Mouse (Mus musculus): ENCODE data around the gene Farsa. TPM values are rescaled to one million over a fixed set of nuclear protein-coding genes. Genes with fewer than 3 reads are reported as not detected.

Gene Farsa
- polyA plus RNA-seq, 1 experiment from 2014 or later = 112 TPM

DNA sequence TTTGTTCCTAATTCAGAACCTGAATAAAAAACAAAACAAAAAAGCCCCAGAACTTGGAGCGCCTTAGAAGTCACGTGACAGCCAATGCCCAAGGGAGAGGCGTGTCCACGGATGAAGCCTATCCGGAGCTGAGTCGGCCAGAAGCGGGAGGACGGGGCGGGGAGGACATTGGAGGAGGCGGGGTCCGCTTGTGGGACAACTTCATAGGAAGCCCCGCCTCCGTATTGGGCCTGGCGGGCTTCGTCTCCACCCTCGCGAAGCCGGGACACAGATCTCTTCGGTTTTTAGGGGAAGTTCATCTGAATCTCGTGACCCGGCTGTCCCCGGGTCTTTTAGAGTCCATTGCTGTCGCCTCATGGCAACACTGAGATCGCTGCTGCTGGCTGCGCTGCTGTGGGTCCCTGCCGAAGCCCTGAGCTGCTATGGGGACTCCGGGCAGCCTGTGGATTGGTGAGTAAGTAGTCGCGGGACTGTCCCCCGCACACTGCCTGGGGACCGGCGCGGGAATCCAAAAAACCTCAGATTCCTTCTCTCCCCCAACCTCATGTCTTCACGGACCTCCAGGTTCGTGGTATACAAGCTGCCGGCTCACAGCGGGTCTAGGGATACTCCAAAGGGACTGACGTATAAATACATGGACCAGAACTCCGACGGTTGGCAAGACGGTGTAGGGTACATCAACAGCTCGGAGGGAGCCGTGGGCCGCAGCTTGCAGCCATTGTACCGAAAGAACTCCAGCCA, 51.8 kb downstream of the Farsa start, which contains the start of gene Dnase2a:
Dnase2a (plus strand) TSS at position 140 of the 741 bp plus-strand sequence.
- Histone ChIP-seq H3K4me1 (replicated peaks) (peaks cover 13% of the 10 kb centered on the region), H3K27me3 (0 out of 2 replicates have a peak, but pooled peaks cover 11% of the 10 kb centered on the region), H3K36me3 (peaks cover 31% of the 10 kb centered on the region), H3K9me3 (no peaks in the 10 kb centered on the region), H3K4me2 (peak within 1 kb of the TSS; percentile 62), H3K27ac (replicated peaks) (no peak within 1 kb of the TSS), H3K4me3 (peak within 1 kb of the TSS; percentile 35), H3K9ac (peak within 1 kb of the TSS; percentile 39)
- WGBS = 2% methylated on average over 45 of the region's 45 CpGs
- peak; percentile 80 for ATAC-seq (ENCODE audit: low FRiP score, low read depth)

DNA sequence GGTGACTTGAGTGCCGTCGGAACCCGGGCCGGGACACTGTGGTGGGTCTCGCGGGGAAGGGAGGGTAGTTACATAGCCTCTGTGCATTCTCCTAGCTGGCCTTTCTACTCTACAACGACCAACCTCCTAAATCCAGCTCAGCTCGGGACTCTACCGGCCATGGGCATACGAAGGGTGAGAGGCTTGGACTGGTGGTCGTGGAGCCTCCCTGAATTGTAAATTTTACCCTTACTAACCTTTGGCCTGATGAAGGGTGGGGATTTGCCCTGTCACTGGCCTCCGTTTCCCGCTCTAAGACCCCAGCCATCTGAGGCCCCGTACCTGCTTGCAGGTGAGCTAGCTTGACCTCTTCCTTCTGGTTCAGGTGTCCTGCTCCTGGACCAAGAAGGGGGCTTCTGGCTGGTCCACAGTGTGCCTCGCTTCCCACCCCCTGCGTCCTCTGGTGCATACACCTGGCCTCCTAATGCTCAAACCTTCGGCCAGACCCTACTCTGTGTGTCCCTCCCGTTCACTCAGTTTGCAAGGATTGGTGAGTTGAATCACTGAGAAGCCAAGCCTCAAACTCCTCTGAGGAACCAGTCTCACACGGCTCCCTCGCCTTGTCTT, 52.5 kb downstream of the Farsa start:
- Histone ChIP-seq H3K4me1 (replicated peaks) (peaks cover 13% of the 10 kb centered on the region), H3K9ac (no peak overlapping the region), H3K27me3 (peaks cover 14% of the 10 kb centered on the region; the same call in 1 of the 2 replicates), H3K36me3 (peaks cover 35% of the 10 kb centered on the region), H3K9me3 (no peaks in the 10 kb centered on the region), H3K4me2 (peak overlapping the region; percentile 62), H3K27ac (replicated peaks) (no peak overlapping the region), H3K4me3 (peak overlapping the region; percentile 35)
- ATAC-seq (ENCODE audit: low FRiP score, low read depth) = no peak; the same call in 1 of the 2 replicates
- WGBS = 47% methylated on average over 20 of the region's 20 CpGs

DNA sequence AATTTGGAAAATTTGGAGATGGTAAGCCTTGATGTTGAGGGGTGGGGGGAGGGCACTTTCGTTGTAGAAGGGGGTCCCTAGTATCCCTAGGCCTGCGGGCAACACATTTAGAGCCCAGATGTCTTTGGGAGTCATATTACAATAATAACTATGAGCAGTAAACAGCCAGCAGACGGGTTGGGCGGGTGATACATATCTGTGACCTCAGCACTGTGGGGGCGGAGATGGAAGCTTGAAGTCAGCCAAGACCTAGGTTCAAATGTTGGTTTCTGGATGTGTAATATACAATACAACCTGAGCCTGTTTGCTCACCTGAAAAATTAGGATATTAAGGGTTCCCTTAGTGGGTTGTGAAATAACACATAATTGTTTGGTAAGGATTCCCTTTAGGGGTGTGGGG, 53.2 kb downstream of the Farsa start:
- H3K4me3 ChIP-seq = no peak overlapping the region
- no peak overlapping the region for H3K9ac ChIP-seq
- peaks cover 13% of the 10 kb centered on the region for H3K4me1 ChIP-seq (replicated peaks)
- no peak overlapping the region for H3K4me2 ChIP-seq
- no peaks in the 10 kb centered on the region for H3K9me3 ChIP-seq
- H3K27ac ChIP-seq (replicated peaks) = no peak overlapping the region
- peaks cover 41% of the 10 kb centered on the region for H3K36me3 ChIP-seq
- peaks cover 12% of the 10 kb centered on the region; the same call in 1 of the 2 replicates for H3K27me3 ChIP-seq
- ATAC-seq (ENCODE audit: low FRiP score, low read depth) = no peak
- WGBS = 85% methylated on average over 5 of the region's 5 CpGs

DNA sequence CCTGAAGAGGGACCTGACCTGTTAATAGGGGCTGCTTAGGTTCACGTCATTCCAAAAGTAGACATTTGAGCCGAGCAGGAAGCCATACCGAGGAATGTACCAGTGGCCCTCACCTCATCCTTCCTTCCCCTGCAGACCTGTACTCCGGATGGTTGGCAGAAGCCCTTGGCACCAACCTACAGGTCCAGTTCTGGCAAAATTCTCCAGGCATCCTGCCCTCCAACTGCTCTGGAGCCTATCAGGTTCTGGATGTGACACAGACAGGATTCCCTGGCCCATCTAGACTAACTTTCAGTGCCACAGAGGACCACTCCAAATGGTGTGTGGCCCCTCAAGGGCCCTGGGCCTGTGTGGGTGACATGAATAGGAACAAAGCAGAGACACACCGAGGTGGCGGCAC, 53.8 kb downstream of the Farsa start:
- peaks cover 13% of the 10 kb centered on the region for H3K4me1 ChIP-seq (replicated peaks)
- H3K4me2 ChIP-seq = no peak overlapping the region
- no peak overlapping the region for H3K4me3 ChIP-seq
- no peak for ATAC-seq (ENCODE audit: low FRiP score, low read depth)
- H3K36me3 ChIP-seq = peaks cover 47% of the 10 kb centered on the region
- no peaks in the 10 kb centered on the region for H3K9me3 ChIP-seq
- 93% methylated on average over 6 of the region's 6 CpGs for WGBS
- H3K9ac ChIP-seq = no peak overlapping the region
- H3K27me3 ChIP-seq = peaks cover 16% of the 10 kb centered on the region; the same call in 1 of the 2 replicates
- H3K27ac ChIP-seq (replicated peaks) = no peak overlapping the region

DNA sequence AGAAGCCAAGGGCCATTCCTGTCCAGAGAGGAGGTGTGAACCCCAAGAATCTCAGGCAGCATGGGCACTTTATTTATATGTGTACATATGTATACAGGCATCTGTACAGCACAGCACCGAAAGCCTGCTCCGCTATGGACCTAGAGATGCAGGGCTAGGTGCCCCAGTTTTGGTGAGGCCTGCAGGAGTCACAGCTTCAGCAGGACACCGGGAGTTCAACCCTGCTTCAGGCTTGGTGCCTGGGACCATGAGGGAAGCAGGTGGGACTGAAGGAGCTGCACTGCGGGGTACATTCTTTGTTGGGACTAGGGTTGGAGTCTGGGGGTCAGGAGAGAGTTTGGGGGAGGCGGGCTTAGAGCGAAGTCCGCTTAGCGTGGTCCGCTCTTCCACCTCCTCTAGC, 55.1 kb downstream of the Farsa start:
- peaks cover 13% of the 10 kb centered on the region for H3K4me1 ChIP-seq (replicated peaks)
- H3K27ac ChIP-seq (replicated peaks) = no peak overlapping the region
- H3K9ac ChIP-seq = no peak overlapping the region
- H3K4me2 ChIP-seq = no peak overlapping the region
- H3K36me3 ChIP-seq = peaks cover 60% of the 10 kb centered on the region
- H3K4me3 ChIP-seq = no peak overlapping the region
- H3K27me3 ChIP-seq = peaks cover 17% of the 10 kb centered on the region; the same call in 1 of the 2 replicates
- H3K9me3 ChIP-seq = no peaks in the 10 kb centered on the region
- no peak for ATAC-seq (ENCODE audit: low FRiP score, low read depth)
- WGBS = 82% methylated on average over 9 of the region's 9 CpGs

DNA sequence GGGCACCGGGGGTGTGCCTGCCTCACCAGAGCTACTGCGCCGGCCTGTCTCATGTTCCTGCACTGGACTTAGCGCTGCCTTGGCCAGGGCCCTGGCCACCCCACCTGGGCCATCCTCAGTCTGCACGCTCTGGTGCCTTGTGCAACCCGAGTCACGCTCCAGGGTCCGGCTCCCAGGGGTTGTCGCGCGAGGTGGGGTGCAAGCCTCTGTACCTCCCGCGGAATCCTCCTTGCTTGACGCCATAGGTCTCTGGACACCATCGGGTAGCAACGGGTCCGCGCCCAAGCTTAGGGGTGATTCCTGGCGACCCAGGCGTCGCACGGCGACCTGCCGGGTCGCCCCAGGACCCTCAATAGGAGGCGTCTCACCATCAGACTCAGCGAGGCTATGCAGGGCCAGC, 55.6 kb downstream of the Farsa start:
- H3K27me3 ChIP-seq = peaks cover 17% of the 10 kb centered on the region; the same call in 1 of the 2 replicates
- H3K4me3 ChIP-seq = no peak overlapping the region
- peaks cover 66% of the 10 kb centered on the region for H3K36me3 ChIP-seq
- ATAC-seq (ENCODE audit: low FRiP score, low read depth) = 0 out of 2 replicates have a peak, but pooled peaks have one; percentile 16
- H3K4me2 ChIP-seq = peak overlapping the region; percentile 51; the same call in 1 of the 2 replicates
- no peak overlapping the region for H3K27ac ChIP-seq (replicated peaks)
- no peak overlapping the region for H3K9ac ChIP-seq
- H3K4me1 ChIP-seq (replicated peaks) = peaks cover 13% of the 10 kb centered on the region
- H3K9me3 ChIP-seq = no peaks in the 10 kb centered on the region
- 22% methylated on average over 27 of the region's 27 CpGs for WGBS

DNA sequence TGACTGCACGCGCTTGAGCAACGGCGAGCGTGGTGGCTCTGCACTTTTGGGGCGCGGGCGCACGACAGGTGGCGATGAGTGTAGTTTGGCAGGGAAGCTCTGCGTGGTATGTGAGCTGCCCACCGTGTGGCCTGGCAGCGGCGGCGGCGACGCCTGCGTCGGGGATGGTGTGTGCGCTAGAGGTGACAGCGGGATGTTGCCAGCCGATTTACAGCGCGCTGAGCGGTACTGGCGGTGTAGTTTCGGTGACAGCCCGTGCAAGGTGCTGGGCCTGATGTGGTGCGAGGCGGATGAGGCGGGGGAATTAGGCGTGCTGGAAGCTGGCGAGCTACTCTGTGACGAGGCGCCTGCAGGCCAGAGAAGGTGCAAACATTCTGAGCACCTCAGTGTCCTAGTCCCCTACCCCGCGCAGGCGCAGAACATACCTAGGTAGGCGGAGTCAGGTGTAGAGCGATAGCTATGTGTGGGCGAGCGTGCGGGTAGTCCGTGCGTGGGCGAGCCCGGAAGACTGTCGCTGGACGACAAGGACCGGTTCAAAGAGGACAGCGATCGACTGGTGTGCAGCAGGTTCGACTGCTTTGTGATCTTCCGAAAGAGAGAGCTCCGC, 56.2 kb downstream of the Farsa start:
- ATAC-seq (ENCODE audit: low FRiP score, low read depth) = no peak
- H3K36me3 ChIP-seq = peaks cover 72% of the 10 kb centered on the region

DNA sequence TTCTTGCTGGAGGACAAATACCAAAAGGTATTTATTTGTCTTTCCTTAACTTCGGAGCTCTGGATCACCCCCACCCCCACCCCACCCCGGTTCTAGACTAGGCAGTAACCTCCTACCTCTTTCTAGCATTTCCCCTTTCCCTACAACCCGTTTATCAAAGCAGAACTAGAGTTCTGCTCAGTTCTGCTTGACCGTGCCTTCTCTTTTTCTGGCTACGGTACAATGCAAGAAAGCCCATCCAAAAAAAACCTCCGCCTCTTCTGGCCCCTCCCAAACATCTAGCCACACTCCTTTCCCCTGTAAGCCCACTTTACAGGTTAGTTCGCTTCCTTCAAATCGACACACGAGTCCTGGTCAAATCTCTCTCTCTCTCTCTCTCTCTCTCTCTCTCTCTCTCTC, 56.7 kb downstream of the Farsa start:
- no peak for ATAC-seq (ENCODE audit: low FRiP score, low read depth)
- Histone ChIP-seq H3K27ac (replicated peaks) (no peak overlapping the region), H3K4me1 (replicated peaks) (peaks cover 10% of the 10 kb centered on the region), H3K36me3 (peaks cover 77% of the 10 kb centered on the region), H3K4me2 (peak overlapping the region; percentile 51), H3K9ac (no peak overlapping the region), H3K4me3 (peak overlapping the region; percentile 9), H3K9me3 (no peaks in the 10 kb centered on the region), H3K27me3 (peaks cover 17% of the 10 kb centered on the region; the same call in 1 of the 2 replicates)
- WGBS = 16% methylated on average over 9 of the region's 9 CpGs

More for the DNA sequence above, 56.2 kb downstream of the Farsa start:
- Histone ChIP-seq H3K27ac (replicated peaks) (no peak overlapping the region), H3K9ac (peak overlapping the region; percentile 16; the same call in 1 of the 2 replicates), H3K4me3 (peak overlapping the region; percentile 9), H3K4me2 (peak overlapping the region; percentile 51), H3K9me3 (no peaks in the 10 kb centered on the region), H3K27me3 (peaks cover 17% of the 10 kb centered on the region; the same call in 1 of the 2 replicates), H3K4me1 (replicated peaks) (peaks cover 13% of the 10 kb centered on the region)
- WGBS = 6% methylated on average over 55 of the region's 55 CpGs

DNA sequence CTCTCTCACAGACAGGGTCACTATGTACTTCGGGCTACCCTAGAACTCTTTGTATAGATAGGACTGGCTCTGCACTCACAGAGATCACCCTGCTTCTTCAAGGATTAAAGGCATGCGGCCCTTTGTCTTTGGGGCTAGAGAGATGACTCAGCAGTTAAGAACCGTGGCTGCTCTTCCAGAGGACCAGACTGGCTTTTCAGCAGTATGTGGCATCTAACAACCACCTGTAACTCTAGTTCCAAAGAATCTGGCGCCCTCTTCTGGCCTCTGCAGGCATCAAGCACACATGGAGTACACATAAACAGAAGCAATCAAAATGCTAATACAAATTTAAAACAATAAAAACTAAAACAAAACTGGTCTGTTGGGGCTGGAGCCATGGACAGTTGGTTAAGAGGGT, 57.2 kb downstream of the Farsa start:
- H3K4me1 ChIP-seq (replicated peaks) = peaks cover 6% of the 10 kb centered on the region
- peaks cover 82% of the 10 kb centered on the region for H3K36me3 ChIP-seq
- 40% methylated on average over 4 of the region's 4 CpGs for WGBS
- ATAC-seq (ENCODE audit: low FRiP score, low read depth) = no peak
- no peak overlapping the region for H3K27ac ChIP-seq (replicated peaks)
- no peak overlapping the region for H3K4me3 ChIP-seq
- H3K9me3 ChIP-seq = no peaks in the 10 kb centered on the region
- no peak overlapping the region for H3K9ac ChIP-seq
- peaks cover 17% of the 10 kb centered on the region; the same call in 1 of the 2 replicates for H3K27me3 ChIP-seq
- H3K4me2 ChIP-seq = no peak overlapping the region

DNA sequence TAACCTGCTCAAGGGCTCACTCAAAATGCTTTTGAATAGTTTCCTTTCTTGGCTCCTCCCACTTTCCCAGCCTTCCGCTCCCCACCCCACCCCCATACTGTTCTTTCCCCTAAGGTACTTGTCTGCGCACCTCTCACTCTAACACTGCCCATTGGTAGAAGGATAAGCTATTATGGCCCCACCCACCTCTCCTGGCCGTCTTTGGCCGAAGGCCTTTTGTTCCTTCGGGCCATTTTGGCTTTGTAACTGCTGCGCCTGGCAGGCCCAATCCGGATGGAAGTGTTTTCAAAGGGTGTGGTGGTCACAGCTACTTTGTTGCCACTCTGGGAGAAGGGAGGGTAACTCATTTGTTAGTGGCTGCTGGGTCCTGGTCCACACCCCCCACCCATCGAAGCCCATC, 58.5 kb downstream of the Farsa start:
- H3K27me3 ChIP-seq = peaks cover 19% of the 10 kb centered on the region; the same call in 1 of the 2 replicates
- H3K9me3 ChIP-seq = no peaks in the 10 kb centered on the region
- peaks cover 5% of the 10 kb centered on the region; the same call in 1 of the 2 replicates for H3K4me1 ChIP-seq (replicated peaks)
- H3K9ac ChIP-seq = no peak overlapping the region
- ATAC-seq (ENCODE audit: low FRiP score, low read depth) = no peak
- no peak overlapping the region for H3K4me2 ChIP-seq
- H3K36me3 ChIP-seq = peaks cover 90% of the 10 kb centered on the region
- no peak overlapping the region for H3K27ac ChIP-seq (replicated peaks)
- 91% methylated on average over 8 of the region's 8 CpGs for WGBS
- no peak overlapping the region for H3K4me3 ChIP-seq

DNA sequence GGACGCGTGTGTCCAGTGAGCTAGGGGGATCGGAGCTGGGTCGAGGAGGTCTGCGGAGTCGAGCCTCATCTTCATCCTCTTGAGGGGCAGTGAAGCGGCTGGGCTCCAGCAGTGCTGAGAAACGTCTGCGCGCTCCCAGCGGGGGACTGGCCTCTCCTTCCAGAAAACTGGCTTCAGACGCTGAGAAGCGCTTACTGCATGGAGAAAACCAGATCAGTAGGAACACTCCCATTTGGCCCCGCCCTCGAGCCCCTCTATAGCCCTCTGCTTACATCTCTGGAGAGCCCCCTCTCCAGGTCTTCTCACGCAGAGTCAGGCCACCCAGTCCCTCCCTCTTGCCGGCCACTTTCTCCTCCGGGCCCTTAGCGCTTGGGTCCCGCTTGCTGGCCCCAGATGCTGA, 61.0 kb downstream of the Farsa start:
- WGBS = 33% methylated on average over 20 of the region's 20 CpGs
- H3K36me3 ChIP-seq = peaks cover 93% of the 10 kb centered on the region
- H3K9ac ChIP-seq = no peak overlapping the region
- no peak overlapping the region for H3K4me3 ChIP-seq
- peaks cover 4% of the 10 kb centered on the region; the same call in 1 of the 2 replicates for H3K4me1 ChIP-seq (replicated peaks)
- no peak overlapping the region for H3K27ac ChIP-seq (replicated peaks)
- H3K4me2 ChIP-seq = no peak overlapping the region
- no peaks in the 10 kb centered on the region for H3K9me3 ChIP-seq
- peaks cover 14% of the 10 kb centered on the region; the same call in 1 of the 2 replicates for H3K27me3 ChIP-seq
- no peak for ATAC-seq (ENCODE audit: low FRiP score, low read depth)

DNA sequence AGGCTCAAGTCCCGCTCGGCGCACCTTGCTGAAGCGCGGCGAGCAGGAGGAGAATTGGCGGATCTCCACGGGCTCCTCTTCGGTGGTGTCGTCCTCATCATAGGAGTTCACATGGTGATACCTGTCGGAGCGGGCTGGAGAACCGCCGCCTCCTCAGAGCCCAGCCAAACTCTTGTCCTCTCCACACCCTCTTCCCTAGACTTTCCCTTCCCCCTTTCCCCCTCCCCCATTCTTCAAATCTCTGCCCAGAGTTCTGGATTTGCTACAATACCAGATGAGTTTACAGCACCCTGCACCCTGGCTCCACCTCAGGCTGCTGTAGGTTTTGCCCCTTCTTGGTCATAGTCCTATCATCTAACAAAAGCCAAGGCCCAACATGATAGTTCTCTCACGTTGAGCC, 61.9 kb downstream of the Farsa start:
- no peak for ATAC-seq (ENCODE audit: low FRiP score, low read depth)
- H3K4me1 ChIP-seq (replicated peaks) = no peaks in the 10 kb centered on the region
- H3K27me3 ChIP-seq = peaks cover 14% of the 10 kb centered on the region; the same call in 1 of the 2 replicates
- H3K36me3 ChIP-seq = peaks cover 93% of the 10 kb centered on the region
- no peak overlapping the region for H3K4me2 ChIP-seq
- WGBS = 94% methylated on average over 15 of the region's 15 CpGs
- no peak overlapping the region for H3K9ac ChIP-seq
- no peaks in the 10 kb centered on the region for H3K9me3 ChIP-seq
- H3K27ac ChIP-seq (replicated peaks) = no peak overlapping the region
- no peak overlapping the region for H3K4me3 ChIP-seq

Measured in hindbrain, embryonic 15.5 days (tissue).